Mouse (Mus musculus): Measurements from ENCODE around the gene Adgrl2. TPM values are rescaled to one million over a fixed set of nuclear protein-coding genes. Genes with fewer than 3 reads are reported as not detected.

The Adgrl2 gene
- total RNA-seq, 2 experiments from 2014 or later = 59.6 to 60.6 TPM

DNA sequence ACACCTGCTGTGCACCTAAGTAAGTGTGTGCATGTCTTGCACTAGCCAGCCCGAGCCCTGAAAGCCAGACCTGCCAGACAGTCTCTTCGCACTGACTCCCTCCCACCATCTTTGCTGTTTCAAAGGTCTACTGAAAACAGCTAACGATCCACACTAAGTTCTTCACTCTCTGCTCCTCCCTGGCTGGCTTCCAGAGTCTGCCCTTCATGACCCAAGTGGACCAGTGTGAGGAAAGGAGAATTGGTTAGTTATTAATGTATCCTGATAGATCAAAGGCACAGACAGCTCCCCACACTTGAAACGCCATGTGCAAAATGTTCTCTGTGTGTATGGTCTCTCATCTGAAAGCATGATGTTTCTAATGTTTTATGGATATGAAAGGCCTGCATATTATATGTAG is 103.4 kb downstream of the Adgrl2 start:
- no peak for DNase-seq (ENCODE audit: low spot score in 2 of 2)

DNA sequence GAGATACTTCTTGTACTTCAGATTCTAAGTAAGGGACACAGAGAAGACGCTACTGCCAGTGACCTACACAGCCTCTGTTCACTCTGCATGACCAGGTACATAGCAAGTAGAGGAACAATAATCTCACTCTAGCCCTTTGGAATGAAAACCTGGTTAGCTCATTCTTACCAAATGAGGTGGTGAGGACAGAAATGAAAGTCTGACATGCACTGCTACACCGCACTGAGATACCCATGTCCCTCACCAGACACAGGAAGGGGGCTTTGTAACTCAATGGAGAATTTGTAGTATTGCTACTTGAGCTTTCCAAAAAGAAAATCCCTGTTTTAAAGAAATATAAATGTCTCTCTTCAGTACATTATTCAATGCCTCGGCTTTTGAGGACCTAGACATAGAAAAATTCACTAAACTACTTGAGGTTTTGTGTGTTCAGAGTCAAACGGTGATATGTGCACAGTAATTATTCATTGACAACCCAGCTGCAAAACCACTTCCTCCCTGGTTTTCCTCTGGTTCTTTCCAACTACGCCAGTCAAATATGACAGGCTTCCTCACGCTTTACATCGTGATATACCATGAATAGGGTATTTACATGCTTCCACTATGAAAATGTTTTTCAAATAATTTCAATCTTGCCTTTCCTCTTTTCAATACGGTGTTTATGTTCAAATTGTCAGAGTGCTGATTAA is 104.2 kb downstream of the Adgrl2 start:
- DNase-seq (ENCODE audit: low spot score in 2 of 2) = no peak

DNA sequence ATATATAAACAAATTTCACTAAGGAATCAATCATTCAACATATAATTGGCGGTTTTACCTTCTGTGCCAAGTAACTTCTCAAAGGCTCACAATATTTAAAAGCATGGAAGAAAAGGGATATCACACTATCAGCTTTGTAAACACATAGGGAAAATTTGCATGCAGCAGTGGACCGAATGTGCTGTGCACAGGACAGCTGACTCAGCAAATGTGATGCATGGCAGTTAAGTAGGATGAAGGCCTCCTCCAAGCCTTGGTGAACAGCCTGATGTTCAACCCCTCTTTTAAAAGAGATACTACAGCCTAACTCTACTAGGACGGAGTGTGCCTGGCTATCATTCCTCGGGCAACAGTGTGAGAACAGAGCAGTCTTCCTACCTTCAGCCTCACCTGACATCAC is 105.2 kb downstream of the Adgrl2 start:
- no peak for DNase-seq (ENCODE audit: low spot score in 2 of 2)

DNA sequence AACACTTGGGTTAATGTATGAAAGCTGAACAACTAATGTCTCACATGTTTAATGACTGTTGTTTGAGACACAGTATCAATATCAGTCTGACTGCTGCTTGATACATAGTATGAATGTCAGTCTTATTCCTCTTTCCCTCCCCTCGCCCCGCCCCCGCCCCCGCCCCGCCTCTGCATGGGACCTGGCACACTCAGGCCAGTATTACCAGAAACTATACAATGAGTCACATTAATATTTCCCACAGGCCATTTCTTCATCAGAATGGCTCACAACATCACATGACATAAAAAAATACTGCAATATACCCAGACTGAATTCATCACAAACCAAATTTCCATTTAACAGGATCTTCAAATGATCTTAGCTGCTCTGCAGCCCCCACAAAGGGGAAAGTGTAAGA is 108.9 kb downstream of the Adgrl2 start:
- no peak for DNase-seq (ENCODE audit: low spot score in 2 of 2)

DNA sequence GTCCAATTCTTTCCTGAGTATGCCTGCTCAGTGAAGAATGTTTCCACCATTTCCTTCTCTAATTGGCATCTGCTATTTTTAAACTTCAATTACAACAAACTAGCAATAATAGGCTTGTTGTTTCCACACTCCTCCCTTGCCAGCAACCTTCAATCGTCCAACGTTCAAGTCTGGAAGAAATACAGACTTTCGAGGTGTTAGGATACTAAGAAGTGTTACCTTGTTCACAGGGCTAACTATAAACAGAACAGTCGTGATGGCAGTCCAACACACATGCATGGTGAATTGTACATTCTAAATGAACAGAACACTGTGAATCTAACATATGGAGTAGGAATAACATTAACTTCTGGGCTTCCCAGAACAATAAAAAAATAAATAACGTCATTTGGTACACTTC is 117.8 kb downstream of the Adgrl2 start:
- no peak for DNase-seq (ENCODE audit: low spot score in 2 of 2)

DNA sequence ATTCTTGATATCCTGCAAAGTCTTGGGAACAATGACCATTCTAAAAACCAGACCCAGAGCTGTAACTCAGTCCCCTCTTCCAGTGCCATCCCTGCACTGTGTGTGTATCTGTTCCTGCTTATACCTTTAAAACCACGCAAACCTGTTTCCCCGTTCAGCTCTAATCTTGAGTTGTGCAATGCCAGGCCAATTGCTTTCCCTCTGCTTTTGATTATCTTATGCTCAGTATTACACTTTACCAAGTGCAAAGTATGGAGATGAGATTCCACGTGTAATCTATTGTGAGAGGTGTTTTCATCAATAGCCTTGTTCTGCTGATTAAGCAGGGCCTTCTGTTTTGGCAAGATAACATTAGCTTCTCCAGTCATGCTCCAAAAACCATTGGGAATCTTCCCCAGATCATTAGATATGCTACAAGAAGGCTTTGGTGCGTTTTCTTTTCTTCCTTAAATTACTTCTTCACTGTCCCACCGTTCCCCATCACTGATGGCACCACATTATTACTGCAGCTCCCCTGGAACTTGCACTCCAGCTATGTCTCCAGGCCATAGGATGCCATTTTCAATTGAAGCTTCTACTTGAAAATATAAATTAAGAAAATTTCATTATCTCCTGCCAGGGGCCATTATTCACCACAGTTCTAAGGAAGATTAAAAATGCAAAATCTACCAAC is 118.4 kb downstream of the Adgrl2 start:
- DNase-seq (ENCODE audit: low spot score in 2 of 2) = no peak

DNA sequence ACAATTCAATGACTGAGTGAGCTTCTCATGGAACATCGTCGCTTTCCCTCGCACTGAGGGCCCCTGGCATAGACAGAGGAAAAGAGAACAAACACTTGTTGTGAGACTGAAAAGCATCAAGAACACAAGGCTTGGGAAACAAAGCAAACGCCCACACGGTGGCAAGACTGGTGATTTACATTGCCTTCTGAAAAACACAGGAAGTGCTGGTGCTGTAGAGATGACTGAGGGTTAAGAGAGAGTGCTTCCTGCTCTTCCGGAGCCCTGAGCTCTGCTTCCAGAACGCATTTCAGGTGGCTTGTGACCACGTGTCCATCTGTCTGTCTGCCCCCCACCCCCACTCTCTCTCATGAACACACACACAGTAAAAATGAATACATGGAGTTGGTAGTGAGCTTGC is 122.7 kb downstream of the Adgrl2 start:
- DNase-seq (ENCODE audit: low spot score in 2 of 2) = no peak

DNA sequence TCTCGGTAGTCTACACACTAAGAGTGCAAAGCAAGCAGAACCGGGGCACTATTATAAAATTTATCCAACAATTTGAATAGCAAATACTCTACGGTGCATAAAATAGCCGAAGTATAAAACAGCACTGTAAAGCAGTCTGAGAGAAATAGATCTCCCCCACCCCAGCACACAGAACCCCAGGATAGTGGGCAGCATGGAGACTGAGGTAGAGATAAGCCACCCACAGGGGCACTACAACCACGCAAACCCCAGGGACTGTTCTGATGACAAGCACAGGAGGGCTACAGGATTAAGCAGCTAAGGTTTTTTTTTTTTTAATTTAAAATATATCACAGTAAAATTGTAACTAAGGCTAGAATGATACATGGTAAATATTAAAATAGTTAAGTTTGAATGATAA is 123.7 kb downstream of the Adgrl2 start:
- no peak for DNase-seq (ENCODE audit: low spot score in 2 of 2)

DNA sequence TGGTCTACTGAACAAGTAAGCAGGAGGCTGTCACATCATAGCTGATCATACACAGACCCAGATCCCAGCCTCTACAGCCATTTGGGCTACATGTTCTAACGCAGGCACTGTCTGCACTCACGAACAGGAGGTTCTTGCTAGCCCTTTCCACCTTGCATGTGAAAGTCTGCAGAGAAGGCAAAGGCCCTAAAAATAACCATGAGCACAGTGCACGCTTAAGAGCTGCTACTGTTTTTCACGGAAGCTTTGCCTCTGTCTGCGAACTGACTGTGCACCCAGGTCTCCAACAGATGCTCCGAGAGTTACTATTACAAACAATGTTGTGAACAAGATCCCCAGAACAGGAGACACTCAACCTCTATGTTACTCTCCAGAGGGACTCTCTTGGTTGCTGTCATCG is 124.3 kb downstream of the Adgrl2 start:
- no peak for DNase-seq (ENCODE audit: low spot score in 2 of 2)

DNA sequence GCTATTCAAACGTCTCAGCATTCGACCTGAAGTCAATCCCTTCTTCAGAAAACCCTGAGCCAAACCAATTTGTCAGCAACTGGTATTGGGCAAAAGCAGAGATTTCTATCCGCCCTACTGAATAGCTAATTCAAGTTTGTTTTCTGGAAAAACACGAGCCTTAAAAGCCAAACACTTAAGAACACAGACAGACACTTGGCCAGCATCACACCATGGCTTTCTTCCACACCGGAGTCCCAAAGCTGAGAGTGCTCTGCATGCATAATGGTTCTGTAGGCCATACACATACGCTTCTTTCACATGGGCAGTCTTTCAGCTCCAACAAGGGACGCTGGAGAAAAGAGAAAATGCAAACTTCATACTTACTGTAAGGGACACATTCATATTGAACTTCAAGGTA is 125.1 kb downstream of the Adgrl2 start:
- no peak for DNase-seq (ENCODE audit: low spot score in 2 of 2)

DNA sequence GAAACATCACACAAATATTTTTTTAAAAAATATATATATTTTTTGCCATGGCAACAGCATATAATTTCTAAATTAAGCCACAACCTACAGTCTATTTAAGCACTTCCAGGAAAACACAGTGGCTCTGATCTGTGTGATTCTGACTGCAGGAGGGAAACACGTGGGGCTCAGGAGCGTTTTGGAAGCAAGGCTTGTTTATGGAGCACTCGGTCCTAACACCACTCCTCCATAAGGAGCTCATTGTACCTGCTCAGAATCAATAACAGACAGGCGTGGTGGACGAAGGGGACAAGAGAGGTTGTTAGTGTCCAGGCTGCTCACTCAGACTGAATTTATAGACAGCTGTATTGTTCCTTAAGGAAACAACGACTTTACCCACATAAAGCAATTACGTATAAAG is 128.5 kb downstream of the Adgrl2 start:
- DNase-seq (ENCODE audit: low spot score in 2 of 2) = no peak

DNA sequence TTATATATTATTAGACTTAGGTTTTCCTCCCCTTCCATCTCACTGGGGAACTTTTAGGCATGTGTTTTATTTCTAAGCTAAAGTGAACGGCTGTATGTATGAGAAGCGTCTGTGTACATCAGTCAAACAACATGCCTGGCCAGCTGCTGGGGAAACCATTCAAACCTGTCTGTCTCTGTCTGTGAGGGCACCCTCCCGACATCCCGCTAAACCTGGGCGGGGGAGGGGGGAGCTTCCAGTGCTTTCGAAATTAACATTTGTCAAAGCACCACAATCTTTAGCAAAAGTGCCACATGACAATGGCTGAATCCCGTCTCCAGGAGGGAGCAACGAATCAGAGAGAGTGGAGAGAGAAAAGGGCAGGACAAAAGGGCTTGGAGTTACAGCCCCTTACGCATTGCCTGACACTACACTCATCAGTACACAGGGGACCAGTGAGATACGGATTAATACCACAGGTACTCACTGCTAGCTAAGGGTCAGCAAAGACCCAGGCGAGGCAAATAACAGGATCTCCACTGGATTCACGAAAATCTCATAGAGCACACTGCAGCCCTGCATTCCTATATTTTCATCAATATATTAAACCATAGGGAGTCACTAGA is 135.9 kb downstream of the Adgrl2 start:
- no peak for DNase-seq (ENCODE audit: low spot score in 2 of 2)

DNA sequence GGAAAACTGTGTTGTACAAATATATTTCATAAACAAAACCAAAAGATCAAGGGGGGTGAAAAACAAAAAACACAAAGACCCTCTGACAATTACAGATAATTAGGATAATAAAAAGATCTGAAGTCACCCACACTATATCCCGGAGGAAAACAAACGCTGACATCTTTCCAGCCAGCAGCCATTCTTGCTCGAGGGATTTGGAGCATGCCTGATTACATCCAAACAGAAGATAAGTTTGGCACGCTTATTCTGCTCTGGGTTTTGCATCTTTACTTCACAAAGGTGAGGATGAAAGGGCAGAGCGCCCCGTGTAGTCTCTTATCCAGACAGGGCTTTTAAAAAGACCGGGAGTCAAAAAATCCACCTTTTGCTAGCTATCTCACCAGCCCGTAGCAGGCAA is 137.0 kb downstream of the Adgrl2 start:
- DNase-seq (ENCODE audit: low spot score in 2 of 2) = no peak

DNA sequence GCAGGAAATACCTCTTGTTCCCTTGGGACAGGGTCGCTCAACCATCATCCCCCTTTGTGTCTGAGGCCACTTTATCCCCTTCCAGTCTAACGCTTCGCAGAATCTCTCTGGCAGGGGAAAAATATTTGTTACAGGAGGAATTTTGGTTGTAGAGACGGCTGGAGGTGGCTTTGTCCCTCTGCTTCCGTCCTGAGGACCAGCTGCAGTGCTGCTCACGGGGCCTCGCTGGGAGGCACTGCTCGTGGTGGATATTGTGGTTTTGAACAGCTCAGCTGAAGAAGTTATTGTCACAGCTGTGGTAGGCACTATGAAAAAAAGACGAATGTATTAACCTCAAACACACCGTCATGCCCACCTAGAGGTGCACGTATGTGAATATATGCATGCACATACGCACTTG is 137.8 kb downstream of the Adgrl2 start:
- DNase-seq (ENCODE audit: low spot score in 2 of 2) = no peak

DNA sequence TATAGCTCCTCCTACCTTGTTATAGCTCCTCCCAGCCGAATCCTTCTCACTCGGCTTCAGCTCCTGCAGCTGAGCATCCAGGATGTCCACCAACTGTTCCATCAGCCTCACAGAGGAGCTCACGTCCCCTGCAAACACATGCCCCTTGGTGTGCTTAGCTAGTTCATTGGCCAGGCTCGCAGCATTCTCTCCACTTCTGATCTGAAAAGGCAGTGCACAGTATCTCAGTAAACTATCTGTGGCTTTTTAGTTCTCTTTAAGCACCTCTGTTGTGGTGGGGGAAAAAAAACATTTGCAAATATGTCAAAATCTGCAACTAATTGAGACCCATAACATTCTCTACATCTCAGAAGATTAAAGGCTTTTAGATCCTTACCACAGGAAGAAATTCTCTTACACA is 139.5 kb downstream of the Adgrl2 start:
- DNase-seq (ENCODE audit: low spot score in 2 of 2) = no peak

DNA sequence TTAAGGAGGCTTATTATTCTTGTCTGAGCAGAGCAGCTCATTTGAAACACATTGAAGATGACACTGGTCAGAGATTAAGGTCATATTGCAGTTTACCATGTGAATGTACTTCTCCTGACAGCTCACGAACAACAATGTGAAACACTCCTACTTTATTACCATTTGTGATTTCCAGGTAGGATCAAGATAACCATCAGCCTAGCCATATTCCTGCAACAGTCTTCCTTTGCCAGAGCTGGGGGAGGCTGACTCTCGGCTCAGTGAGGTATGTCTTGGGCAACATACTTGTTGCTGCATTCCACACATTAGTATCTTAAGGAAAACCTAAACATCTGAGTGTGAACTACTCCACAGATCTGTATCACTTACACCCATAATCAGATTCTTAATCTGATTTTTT is 142.0 kb downstream of the Adgrl2 start:
- DNase-seq (ENCODE audit: low spot score in 2 of 2) = no peak

DNA sequence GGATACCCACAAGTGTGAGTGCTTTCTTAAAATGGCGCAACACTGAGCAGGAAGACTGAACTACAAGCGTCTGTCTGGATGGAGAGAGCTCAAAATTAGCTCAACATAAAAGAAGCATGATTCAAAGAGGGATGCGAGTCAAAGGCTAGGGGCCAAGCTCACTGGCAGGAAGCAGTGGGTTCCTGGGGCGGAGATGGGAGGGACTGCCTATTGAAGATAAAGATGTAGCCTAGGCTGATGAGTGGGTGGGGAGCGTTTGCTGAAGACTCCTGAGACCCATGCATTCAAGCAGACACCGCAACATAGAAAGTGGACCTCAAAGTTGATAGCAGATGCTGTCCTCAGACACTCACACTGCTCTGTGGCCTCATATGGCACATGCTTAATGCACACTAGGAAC is 146.2 kb downstream of the Adgrl2 start:
- no peak for DNase-seq (ENCODE audit: low spot score in 2 of 2)

DNA sequence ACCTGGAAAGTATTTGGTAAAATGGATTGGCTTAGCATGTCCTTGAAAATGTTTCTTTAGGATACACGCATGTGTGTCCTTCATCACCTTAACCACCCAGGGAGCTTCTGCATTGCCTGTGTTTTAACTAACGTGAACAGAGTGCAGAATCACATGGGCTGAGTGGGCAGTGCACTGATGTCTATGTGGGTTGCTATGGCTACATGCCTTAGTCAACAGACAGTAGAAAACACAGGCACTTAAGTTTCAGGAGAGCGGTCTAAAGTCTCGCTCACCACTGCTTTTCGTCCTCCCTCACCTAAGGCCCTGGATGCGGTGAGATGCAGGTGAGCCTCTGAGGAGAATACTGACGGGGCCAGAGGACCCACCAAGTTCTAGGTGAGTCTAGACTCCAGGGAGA is 147.8 kb downstream of the Adgrl2 start:
- peak in 1 of 2 experiments; percentile 42 for DNase-seq (ENCODE audit: low spot score in 2 of 2)

DNA sequence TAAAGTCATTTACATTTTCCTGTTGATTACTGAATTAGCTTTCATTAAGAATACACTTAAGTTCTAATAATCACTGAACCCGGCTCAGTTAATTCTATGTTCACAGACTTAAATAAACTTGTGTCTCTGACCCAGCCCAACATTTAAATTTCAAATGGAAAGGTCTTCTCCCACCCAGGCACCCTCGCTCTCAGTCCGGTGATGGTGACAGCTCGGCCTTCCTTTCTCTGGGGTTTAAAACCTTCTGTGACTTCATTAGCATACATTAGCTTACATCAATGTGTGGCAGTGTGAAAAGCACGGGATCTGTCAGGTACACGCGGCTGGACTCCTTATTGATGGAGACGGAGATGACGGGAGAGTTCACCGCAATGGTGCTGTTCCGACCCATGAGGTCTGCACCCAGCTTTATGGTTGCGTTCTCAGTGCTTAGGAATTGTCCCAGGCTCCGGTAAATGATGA is 151.5 kb downstream of the Adgrl2 start:
- no peak for DNase-seq (ENCODE audit: low spot score in 2 of 2)

DNA sequence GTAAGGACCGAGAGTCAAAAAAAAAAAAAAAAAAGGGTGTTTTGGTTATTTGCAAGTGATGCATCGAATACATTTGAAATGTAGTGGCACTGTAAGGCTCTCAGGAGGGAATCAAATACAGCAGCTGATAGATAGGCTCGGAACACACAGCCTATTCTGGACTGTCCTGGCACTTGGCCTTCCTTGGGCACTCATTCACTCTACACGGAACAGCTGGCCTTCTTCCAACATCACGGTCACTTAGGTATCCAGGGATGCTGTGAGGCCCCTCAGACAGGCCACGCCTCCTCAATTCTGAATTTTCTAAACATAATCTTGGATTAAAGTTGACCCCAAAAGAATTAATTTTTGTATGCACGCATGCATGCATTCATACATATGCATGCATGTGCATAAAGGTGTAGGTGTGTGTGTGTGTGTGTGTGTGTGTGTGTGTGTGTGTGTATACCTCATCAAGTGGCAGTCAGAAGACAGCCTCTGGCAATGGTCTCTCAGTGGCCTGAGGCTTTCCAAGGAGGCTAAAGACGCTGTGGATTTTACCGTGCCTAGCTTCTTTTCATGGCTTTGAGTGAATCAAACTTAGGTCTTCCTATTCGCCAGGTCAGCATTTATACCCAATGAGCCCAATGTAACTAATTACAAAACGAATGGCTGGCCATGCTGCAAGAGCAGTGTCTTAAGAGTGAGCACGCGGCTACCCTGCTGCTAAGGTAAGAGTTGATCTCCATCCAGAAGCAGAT is 152.1 kb downstream of the Adgrl2 start:
- DNase-seq (ENCODE audit: low spot score in 2 of 2) = no peak

DNA sequence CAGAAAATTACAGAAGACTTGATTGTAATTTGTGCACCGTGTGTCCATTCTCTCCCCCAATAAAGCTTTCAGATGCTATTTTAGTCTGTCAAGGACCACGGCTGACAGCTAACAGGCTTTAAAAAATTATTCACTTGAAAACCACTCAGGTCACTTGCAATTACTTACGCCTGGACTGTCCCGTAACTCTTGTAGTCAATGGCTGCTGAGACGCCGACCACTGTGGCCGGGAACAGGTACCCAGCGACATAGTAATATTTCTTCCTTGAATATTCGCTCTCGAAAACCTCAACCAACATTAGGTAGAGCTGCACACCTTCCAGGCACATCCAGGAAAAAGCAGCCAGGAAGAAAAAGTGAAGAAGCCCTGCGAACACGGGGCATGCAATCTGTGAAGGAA is 155.2 kb downstream of the Adgrl2 start:
- DNase-seq (ENCODE audit: low spot score in 2 of 2) = no peak

Data from layer of hippocampus, adult 18-20 months (tissue).